In genomic region chr16:23988157-23988465, GRCm38 (mm10) we compare ENCODE assay signal across 8 mouse cellular contexts. TPM values are rescaled to one million over a fixed set of nuclear protein-coding genes. Genes with fewer than 3 reads are reported as not detected.
A peak's percentile ranks its signal among the peaks of the same experiment; 100 is the strongest.
DNase-seq lines count a peak whose midpoint lies in the region; ATAC-seq and TF ChIP-seq lines count a peak whose summit lies in the region.

No protein-coding gene starts in this region.

- peaks cover 21% of the 10 kb centered on the region for H3K4me1 ChIP-seq in kidney, embryonic 14.5 days (ENCODE audit: control insufficient read depth, insufficient read depth, low read length)
- peaks cover 2% of the 10 kb centered on the region; the same call in 1 of the 2 replicates for H3K4me1 ChIP-seq in cortical plate, adult 2 months (ENCODE audit: control insufficient read depth, insufficient read depth, low read length)
- peaks cover 39% of the 10 kb centered on the region for H3K4me1 ChIP-seq in hindbrain, embryonic 13.5 days (replicated peaks)
- peaks cover 46% of the 10 kb centered on the region for H3K4me1 ChIP-seq in midbrain, embryonic 12.5 days

- H3K27ac ChIP-seq in kidney, embryonic 14.5 days (ENCODE audit: low read depth, low read length): peak overlapping the region; percentile 99
- H3K27ac ChIP-seq in cortical plate, adult 2 months (ENCODE audit: insufficient read depth, low read length): peak overlapping the region; percentile 79; the same call in 1 of the 2 replicates
- H3K27ac ChIP-seq in hindbrain, embryonic 13.5 days: peak overlapping the region; percentile 98
- H3K27ac ChIP-seq in midbrain, embryonic 12.5 days (replicated peaks): peak overlapping the region; percentile 97

- no peak for ATAC-seq in kidney, embryonic 14.5 days (ENCODE audit: low FRiP score, low TSS enrichment)
- no peak for ATAC-seq in hindbrain, embryonic 13.5 days (ENCODE audit: low FRiP score)
- no peak for ATAC-seq in midbrain, embryonic 12.5 days (ENCODE audit: low FRiP score, low read depth)

- TF ChIP-seq POLR2A in cortical plate, adult 2 months (IDR thresholded peaks at IDR 0.05; ENCODE audit: extremely low read depth, insufficient read depth, low read length): no peak

- H3K9me3 ChIP-seq in kidney, embryonic 14.5 days (ENCODE audit: control insufficient read depth, low read length): no peaks in the 10 kb centered on the region
- H3K9me3 ChIP-seq in hindbrain, embryonic 13.5 days: no peaks in the 10 kb centered on the region
- no peaks in the 10 kb centered on the region for H3K9me3 ChIP-seq in midbrain, embryonic 12.5 days

- H3K4me2 ChIP-seq in kidney, embryonic 14.5 days (replicated peaks; ENCODE audit: low read depth, low read length): peak overlapping the region; percentile 94
- peak overlapping the region; percentile 96 for H3K4me2 ChIP-seq in hindbrain, embryonic 13.5 days
- peak overlapping the region; percentile 98 for H3K4me2 ChIP-seq in midbrain, embryonic 12.5 days (replicated peaks)

- WGBS in kidney, embryonic 14.5 days: under 1% methylated on average over 13 of the region's 13 CpGs
- WGBS in hindbrain, embryonic 13.5 days: 0% methylated on average over 12 of the region's 13 CpGs
- 0% methylated on average over 12 of the region's 13 CpGs for WGBS in midbrain, embryonic 12.5 days

- TF ChIP-seq CTCF in cortical plate, adult 2 months (IDR thresholded peaks at IDR 0.05; ENCODE audit: extremely low read depth, insufficient read depth, low read length): no peak

- peak overlapping the region; percentile 84 for H3K9ac ChIP-seq in kidney, embryonic 14.5 days (ENCODE audit: low read depth, low read length)
- peak overlapping the region; percentile 87 for H3K9ac ChIP-seq in hindbrain, embryonic 13.5 days
- peak overlapping the region; percentile 77 for H3K9ac ChIP-seq in midbrain, embryonic 12.5 days (replicated peaks)

- DNase-seq in kidney, postnatal 25 days: no peak
- no peak for DNase-seq in gastrocnemius, adult 8-10 months (ENCODE audit: low spot score in 2 of 2)
- DNase-seq in adrenal gland, postnatal 14 days: no peak
- DNase-seq in urinary bladder, adult 2 months (ENCODE audit: low spot score): no peak

- peak overlapping the region; percentile 84 for H3K4me3 ChIP-seq in kidney, embryonic 14.5 days (ENCODE audit: low read length)
- H3K4me3 ChIP-seq in cortical plate, adult 2 months (ENCODE audit: insufficient read depth, low read length): peak overlapping the region; percentile 45
- peak overlapping the region; percentile 65 for H3K4me3 ChIP-seq in hindbrain, embryonic 13.5 days
- H3K4me3 ChIP-seq in midbrain, embryonic 12.5 days: peak overlapping the region; percentile 68

- H3K36me3 ChIP-seq in kidney, embryonic 14.5 days (ENCODE audit: control insufficient read depth, insufficient read depth, low read length): no peaks in the 10 kb centered on the region
- no peaks in the 10 kb centered on the region for H3K36me3 ChIP-seq in hindbrain, embryonic 13.5 days
- H3K36me3 ChIP-seq in midbrain, embryonic 12.5 days: no peaks in the 10 kb centered on the region

- no peaks in the 10 kb centered on the region for H3K27me3 ChIP-seq in kidney, embryonic 14.5 days (ENCODE audit: control insufficient read depth, insufficient read depth, low read length)
- peaks cover 36% of the 10 kb centered on the region for H3K27me3 ChIP-seq in hindbrain, embryonic 13.5 days
- peaks cover 36% of the 10 kb centered on the region for H3K27me3 ChIP-seq in midbrain, embryonic 12.5 days

RNA-seq across cellular contexts. Expression of gene Gm37419, which starts 0.2 kb away (rescaled TPM):
- not detected in 2 replicates for polyA plus RNA-seq in kidney, embryonic 14.5 days (2014; fragmentation: Nextera tagmentation; extraction: Ambion mirVana)
- polyA plus RNA-seq in cortical plate, adult 2 months (2012; rRNA removed): not detected in 2 replicates
- not detected in 2 replicates for polyA plus RNA-seq in hindbrain, embryonic 13.5 days (2015; fragmentation: Nextera tagmentation; extraction: Ambion mirVana)
- polyA plus RNA-seq in midbrain, embryonic 12.5 days (2016; fragmentation: Nextera tagmentation; extraction: Ambion mirVana): not detected in 2 replicates
- not detected for total RNA-seq in gastrocnemius, adult 8-10 months (2022)
- not detected in 2 replicates for total RNA-seq in adrenal gland, postnatal 14 days (2021)
- not detected in 2 replicates for polyA plus RNA-seq in urinary bladder, adult 2 months (2012; rRNA removed)

RNA-seq across cellular contexts. Expression of gene Bcl6, which starts 0.5 kb away (rescaled TPM):
- polyA plus RNA-seq in kidney, embryonic 14.5 days (2014; fragmentation: Nextera tagmentation; extraction: Ambion mirVana): 0.73 and 0.91 TPM in 2 replicates
- 16.2 and 19.8 TPM in 2 replicates for polyA plus RNA-seq in cortical plate, adult 2 months (2012; rRNA removed)
- polyA plus RNA-seq in hindbrain, embryonic 13.5 days (2015; fragmentation: Nextera tagmentation; extraction: Ambion mirVana): 0.22 and 0.32 TPM in 2 replicates
- polyA plus RNA-seq in midbrain, embryonic 12.5 days (2016; fragmentation: Nextera tagmentation; extraction: Ambion mirVana): 0.15 and 0.25 TPM in 2 replicates
- total RNA-seq in gastrocnemius, adult 8-10 months (2022): 10 to 100 TPM; 43.6 to 72.2 (median 55.8) TPM
- total RNA-seq in adrenal gland, postnatal 14 days (2021): 48.4 and 72.0 TPM in 2 replicates
- 15.2 and 22.9 TPM in 2 replicates for polyA plus RNA-seq in urinary bladder, adult 2 months (2012; rRNA removed)

RNA-seq across cellular contexts. Expression of gene Rtp2, which starts 55.9 kb away (rescaled TPM):
- not detected in 2 replicates for polyA plus RNA-seq in kidney, embryonic 14.5 days (2014; fragmentation: Nextera tagmentation; extraction: Ambion mirVana)
- polyA plus RNA-seq in cortical plate, adult 2 months (2012; rRNA removed): 0.04 TPM in 2 replicates
- not detected in 2 replicates for polyA plus RNA-seq in hindbrain, embryonic 13.5 days (2015; fragmentation: Nextera tagmentation; extraction: Ambion mirVana)
- not detected in 2 replicates for polyA plus RNA-seq in midbrain, embryonic 12.5 days (2016; fragmentation: Nextera tagmentation; extraction: Ambion mirVana)
- not detected for total RNA-seq in gastrocnemius, adult 8-10 months (2022)
- total RNA-seq in adrenal gland, postnatal 14 days (2021): not detected in 2 replicates
- polyA plus RNA-seq in urinary bladder, adult 2 months (2012; rRNA removed): not detected in 2 replicates
